Mouse (Mus musculus) intestine, embryonic 16.5 days (tissue): Measurements from ENCODE around the gene Shb. TPM values are rescaled to one million over a fixed set of nuclear protein-coding genes. Genes with fewer than 3 reads are reported as not detected.

Experiments
- ATAC-seq: fragments of 200-750 bp; cut with Nextera tagmentation; 2 replicates; pipeline ENCODE4 v1.8.0; 2017; ENCODE audit warnings: moderate TSS enrichment, moderate library complexity
- H3K27ac ChIP-seq: fragments of 300-500 bp; sonication (generic); 2 replicates; pipeline ENCODE4 v1.5.1; 2014; ENCODE audit warnings: mild to moderate bottlenecking, low read length
- H3K27me3 ChIP-seq: fragments of 300-500 bp; sonication (generic); replicated peaks from 2 replicates; pipeline ENCODE4 v1.6.1; 2014; ENCODE audit warnings: low read length, control low read depth, mixed read lengths; ENCODE audit not compliant: control insufficient read depth, insufficient read depth
- H3K36me3 ChIP-seq: fragments of 300-500 bp; sonication (generic); 2 replicates; pipeline ENCODE4 v1.6.1; 2014; ENCODE audit warnings: low read length, control low read depth; ENCODE audit not compliant: control insufficient read depth, insufficient read depth
- H3K4me1 ChIP-seq: fragments of 300-500 bp; sonication (generic); 2 replicates; pipeline ENCODE4 v1.6.1; 2014; ENCODE audit warnings: low read length, control low read depth, mixed read lengths; ENCODE audit not compliant: control insufficient read depth, insufficient read depth
- H3K4me2 ChIP-seq: fragments of 300-500 bp; sonication (generic); 2 replicates; pipeline ENCODE4 v1.6.1; 2014; ENCODE audit warnings: low read depth, low read length, control low read depth
- H3K4me3 ChIP-seq: fragments of 300-500 bp; sonication (generic); 2 replicates; pipeline ENCODE4 v1.5.1; 2014; ENCODE audit warnings: mild to moderate bottlenecking, low read length
- H3K9ac ChIP-seq: fragments of 300-500 bp; sonication (generic); 2 replicates; pipeline ENCODE4 v1.6.1; 2014; ENCODE audit warnings: low read depth, low read length
- H3K9me3 ChIP-seq: fragments of 300-500 bp; sonication (generic); 2 replicates; pipeline ENCODE4 v1.6.1; 2016; ENCODE audit warnings: low read length, control low read depth; ENCODE audit not compliant: control insufficient read depth
- WGBS: fragments of 180-500 bp; shearing (Covaris S2); extraction: QIAGEN DNeasy Blood & Tissue Kit; methylation state at CpG from one replicate; pipeline ENCODE4 v1.1.7; 2014; 5-methylcytosine and 5-hydroxymethylcytosine counted together
- polyA plus RNA-seq: library from polyadenylated mRNA; unstranded; fragments of >200 nt; fragmentation: Nextera tagmentation; extraction: Ambion mirVana; gene quantifications from 2 replicates; pipeline ENCODE4 v1.2.1, GENCODE M21; 2015

The Shb gene
- polyA plus RNA-seq, 1 experiment from 2014 or later: 1.5 TPM

- H3K9ac ChIP-seq: no peak overlapping the region
- no peak overlapping the region for H3K4me3 ChIP-seq
- 68% methylated on average over 13 of the region's 13 CpGs for WGBS
Observed at GRCm38 (mm10) chr4:45482271-45482670, 50.0 kb downstream of the Shb start.

GRCm38 (mm10) chr4:45481431-45481830 is 50.8 kb downstream of the Shb start:
- Histone ChIP-seq H3K4me3 (no peak overlapping the region), H3K9ac (no peak overlapping the region), H3K27me3 (no peaks in the 10 kb centered on the region), H3K4me2 (no peak overlapping the region), H3K9me3 (no peaks in the 10 kb centered on the region), H3K36me3 (no peaks in the 10 kb centered on the region), H3K4me1 (peaks cover 56% of the 10 kb centered on the region), H3K27ac (no peak overlapping the region)
- WGBS: 84% methylated on average over 5 of the region's 5 CpGs
- ATAC-seq: no peak

More at GRCm38 (mm10) chr4:45482271-45482670, 50.0 kb downstream of the Shb start:
- ATAC-seq: no peak
- no peak overlapping the region for H3K4me2 ChIP-seq
- H3K27ac ChIP-seq: no peak overlapping the region
- peaks cover 58% of the 10 kb centered on the region for H3K4me1 ChIP-seq
- H3K36me3 ChIP-seq: no peaks in the 10 kb centered on the region
- H3K27me3 ChIP-seq: no peaks in the 10 kb centered on the region
- no peaks in the 10 kb centered on the region for H3K9me3 ChIP-seq

GRCm38 (mm10) chr4:45480595-45480994 is 51.7 kb downstream of the Shb start:
- H3K4me3 ChIP-seq: no peak overlapping the region
- H3K27ac ChIP-seq: no peak overlapping the region
- WGBS: 62% methylated on average over 3 of the region's 3 CpGs
- no peak for ATAC-seq
- no peaks in the 10 kb centered on the region for H3K36me3 ChIP-seq
- no peak overlapping the region for H3K9ac ChIP-seq
- no peaks in the 10 kb centered on the region for H3K27me3 ChIP-seq
- no peaks in the 10 kb centered on the region for H3K9me3 ChIP-seq
- peaks cover 57% of the 10 kb centered on the region for H3K4me1 ChIP-seq
- H3K4me2 ChIP-seq: no peak overlapping the region

- no peaks in the 10 kb centered on the region for H3K27me3 ChIP-seq
- H3K4me2 ChIP-seq: no peak overlapping the region
- WGBS: 55% methylated on average over 10 of the region's 10 CpGs
- no peaks in the 10 kb centered on the region for H3K9me3 ChIP-seq
- H3K4me1 ChIP-seq: peaks cover 65% of the 10 kb centered on the region
- H3K27ac ChIP-seq: no peak overlapping the region
- H3K9ac ChIP-seq: peak overlapping the region; percentile 21; the same call in 1 of the 2 replicates
- no peak overlapping the region for H3K4me3 ChIP-seq
- no peak for ATAC-seq
- H3K36me3 ChIP-seq: no peaks in the 10 kb centered on the region
Observed at GRCm38 (mm10) chr4:45479433-45479832, 52.8 kb downstream of the Shb start.

GRCm38 (mm10) chr4:45478178-45478577 is 54.1 kb downstream of the Shb start:
- ATAC-seq: no peak
- Histone ChIP-seq H3K27me3 (no peaks in the 10 kb centered on the region), H3K9me3 (no peaks in the 10 kb centered on the region), H3K4me2 (no peak overlapping the region), H3K4me1 (peaks cover 58% of the 10 kb centered on the region), H3K4me3 (no peak overlapping the region), H3K36me3 (no peaks in the 10 kb centered on the region), H3K9ac (peak overlapping the region; percentile 21; the same call in 1 of the 2 replicates), H3K27ac (peak overlapping the region; percentile 46)
- WGBS: 43% methylated on average over 7 of the region's 7 CpGs

GRCm38 (mm10) chr4:45477047-45477446 is 55.2 kb downstream of the Shb start:
- Histone ChIP-seq H3K4me3 (no peak overlapping the region), H3K27ac (no peak overlapping the region), H3K27me3 (no peaks in the 10 kb centered on the region), H3K9ac (no peak overlapping the region), H3K4me2 (no peak overlapping the region), H3K36me3 (no peaks in the 10 kb centered on the region), H3K4me1 (peaks cover 59% of the 10 kb centered on the region), H3K9me3 (no peaks in the 10 kb centered on the region)
- 69% methylated on average over 3 of the region's 3 CpGs for WGBS
- ATAC-seq: no peak

- 0 out of 2 replicates have a peak, but pooled peaks cover 3% of the 10 kb centered on the region for H3K36me3 ChIP-seq
- no peak overlapping the region for H3K4me3 ChIP-seq
- H3K27ac ChIP-seq: peak overlapping the region; percentile 57
- peaks cover 54% of the 10 kb centered on the region for H3K4me1 ChIP-seq
- no peaks in the 10 kb centered on the region for H3K27me3 ChIP-seq
- ATAC-seq: no peak; the same call in 1 of the 2 replicates
- H3K4me2 ChIP-seq: no peak overlapping the region
- WGBS: 60% methylated on average over 5 of the region's 5 CpGs
- no peaks in the 10 kb centered on the region for H3K9me3 ChIP-seq
- H3K9ac ChIP-seq: no peak overlapping the region; the same call in 1 of the 2 replicates
Observed at GRCm38 (mm10) chr4:45474832-45475231, 57.4 kb downstream of the Shb start.

- Histone ChIP-seq H3K36me3 (0 out of 2 replicates have a peak, but pooled peaks cover 3% of the 10 kb centered on the region), H3K9me3 (no peaks in the 10 kb centered on the region), H3K27ac (no peak overlapping the region), H3K9ac (no peak overlapping the region), H3K4me3 (no peak overlapping the region), H3K27me3 (no peaks in the 10 kb centered on the region), H3K4me1 (peaks cover 54% of the 10 kb centered on the region), H3K4me2 (no peak overlapping the region)
- whole genome bisulfite sequencing: 92% methylated on average over 4 of the region's 4 CpGs
- ATAC-seq: no peak
Observed at GRCm38 (mm10) chr4:45474131-45474530, 58.1 kb downstream of the Shb start.

- Histone ChIP-seq H3K4me2 (peak overlapping the region; percentile 24; the same call in 1 of the 2 replicates), H3K4me1 (peaks cover 52% of the 10 kb centered on the region), H3K9ac (0 out of 2 replicates have a peak overlapping the region, but pooled peaks have one; percentile 8), H3K4me3 (no peak overlapping the region), H3K36me3 (peaks cover 3% of the 10 kb centered on the region; the same call in 1 of the 2 replicates), H3K27me3 (no peaks in the 10 kb centered on the region), H3K9me3 (no peaks in the 10 kb centered on the region), H3K27ac (peak overlapping the region; percentile 65)
- WGBS: 28% methylated on average over 11 of the region's 11 CpGs
- ATAC-seq: peak; percentile 61
Observed at GRCm38 (mm10) chr4:45473129-45473528, 59.1 kb downstream of the Shb start.

- Histone ChIP-seq H3K27ac (peak overlapping the region; percentile 65), H3K9ac (0 out of 2 replicates have a peak overlapping the region, but pooled peaks have one; percentile 8), H3K4me1 (peaks cover 55% of the 10 kb centered on the region), H3K27me3 (no peaks in the 10 kb centered on the region), H3K9me3 (no peaks in the 10 kb centered on the region), H3K4me2 (peak overlapping the region; percentile 24; the same call in 1 of the 2 replicates), H3K36me3 (peaks cover 3% of the 10 kb centered on the region; the same call in 1 of the 2 replicates), H3K4me3 (no peak overlapping the region)
- WGBS: 46% methylated on average over 6 of the region's 6 CpGs
- ATAC-seq: no peak
Observed at GRCm38 (mm10) chr4:45472706-45473105, 59.6 kb downstream of the Shb start.
